Mouse (Mus musculus): ENCODE measurements around the gene C9.

- no peak for TF ChIP-seq CTCF (IDR thresholded peaks at IDR 0.05)
- no peak for TF ChIP-seq EP300 (IDR thresholded peaks at IDR 0.05)
These were observed 53.4 kb downstream of the C9 start for GRCm38 (mm10) chr15:6498396-6499070.

All from lung, postnatal 0 days (tissue).